Mouse (Mus musculus): Measurements from ENCODE around the gene Ptpn5.

The Ptpn5 gene

GRCm38 (mm10) chr7:47111121-47111520 lies 22.4 kb downstream of the Ptpn5 start:
- DNase-seq (ENCODE audit: low spot score): no peak

GRCm38 (mm10) chr7:47110511-47110910 lies 23.0 kb downstream of the Ptpn5 start:
- DNase-seq (ENCODE audit: low spot score): no peak

- no peak for DNase-seq (ENCODE audit: low spot score)
These were observed 24.7 kb downstream of the Ptpn5 start for GRCm38 (mm10) chr7:47108779-47109189.

GRCm38 (mm10) chr7:47106949-47107348 lies 26.5 kb downstream of the Ptpn5 start:
- no peak for DNase-seq (ENCODE audit: low spot score)

- no peak for DNase-seq (ENCODE audit: low spot score)
These were observed 29.6 kb downstream of the Ptpn5 start for GRCm38 (mm10) chr7:47103671-47104414.

- DNase-seq (ENCODE audit: low spot score): no peak
These were observed 30.5 kb downstream of the Ptpn5 start for GRCm38 (mm10) chr7:47102970-47103369.

- no peak for DNase-seq (ENCODE audit: low spot score)
These were observed 32.9 kb downstream of the Ptpn5 start for GRCm38 (mm10) chr7:47100615-47101014.

GRCm38 (mm10) chr7:47099306-47099705 lies 34.2 kb downstream of the Ptpn5 start:
- DNase-seq (ENCODE audit: low spot score): no peak

GRCm38 (mm10) chr7:47098044-47098443 lies 35.4 kb downstream of the Ptpn5 start:
- DNase-seq (ENCODE audit: low spot score): no peak

GRCm38 (mm10) chr7:47094969-47095368 lies 38.5 kb downstream of the Ptpn5 start:
- no peak for DNase-seq (ENCODE audit: low spot score)

GRCm38 (mm10) chr7:47093935-47094334 lies 39.5 kb downstream of the Ptpn5 start:
- DNase-seq (ENCODE audit: low spot score): no peak

- no peak for DNase-seq (ENCODE audit: low spot score)
These were observed 48.4 kb downstream of the Ptpn5 start for GRCm38 (mm10) chr7:47085075-47085474.

GRCm38 (mm10) chr7:47081277-47081676 lies 52.2 kb downstream of the Ptpn5 start:
- peak; percentile 66 for DNase-seq (ENCODE audit: low spot score)

GRCm38 (mm10) chr7:47080868-47081267 lies 52.6 kb downstream of the Ptpn5 start:
- no peak for DNase-seq (ENCODE audit: low spot score)

- peak; percentile 18 for DNase-seq (ENCODE audit: low spot score)
These were observed 56.0 kb downstream of the Ptpn5 start for GRCm38 (mm10) chr7:47077451-47077850.

- no peak for DNase-seq (ENCODE audit: low spot score)
These were observed 56.8 kb downstream of the Ptpn5 start for GRCm38 (mm10) chr7:47076729-47077128.

GRCm38 (mm10) chr7:47076193-47076592 lies 57.3 kb downstream of the Ptpn5 start:
- no peak for DNase-seq (ENCODE audit: low spot score)

- DNase-seq (ENCODE audit: low spot score): no peak
These were observed 59.7 kb downstream of the Ptpn5 start for GRCm38 (mm10) chr7:47073536-47074521.

GRCm38 (mm10) chr7:47072551-47072950 lies 60.9 kb downstream of the Ptpn5 start:
- no peak for DNase-seq (ENCODE audit: low spot score)

GRCm38 (mm10) chr7:47067879-47068278 lies 65.6 kb downstream of the Ptpn5 start:
- no peak for DNase-seq (ENCODE audit: low spot score)

GRCm38 (mm10) chr7:47066942-47067341 lies 66.5 kb downstream of the Ptpn5 start:
- no peak for DNase-seq (ENCODE audit: low spot score)

- DNase-seq (ENCODE audit: low spot score): no peak
These were observed 71.9 kb downstream of the Ptpn5 start for GRCm38 (mm10) chr7:47061560-47061959.

- DNase-seq (ENCODE audit: low spot score): no peak
These were observed 74.1 kb downstream of the Ptpn5 start for GRCm38 (mm10) chr7:47059339-47059738.

Measured in urinary bladder, postnatal 25 days (tissue).